Mouse (Mus musculus) cortical plate, adult 2 months (tissue): ENCODE data around the gene Rab5if.

Experiments
- CTCF ChIP-seq: fragments of 200-500 bp; IDR thresholded peaks from 2 replicates; pipeline ENCODE4 v1.5.1; 2011; ENCODE audit warnings: mild to moderate bottlenecking, control low read depth, low read length; ENCODE audit not compliant: insufficient read depth; ENCODE audit errors: extremely low read depth
- POLR2A ChIP-seq: fragments of 200-500 bp; IDR thresholded peaks from 2 replicates; pipeline ENCODE4 v1.6.1; 2011; ENCODE audit warnings: mild to moderate bottlenecking, low read length, control low read depth; ENCODE audit not compliant: insufficient read depth; ENCODE audit errors: extremely low read depth

GRCm38 (mm10) chr2:156879541-156879940 lies 16.6 kb downstream of the Rab5if start:
- no peak for TF ChIP-seq CTCF
- TF ChIP-seq POLR2A, result no peak
